Mouse (Mus musculus): ENCODE measurements around the gene Ergic2. TPM values are rescaled to one million over a fixed set of nuclear protein-coding genes. Genes with fewer than 3 reads are reported as not detected.
"Not testable (repeated sequence)": the region's sequence is repeated elsewhere in the genome, so short reads cannot be mapped to it uniquely, and the experiment has no call there.

The Ergic2 gene
- polyA plus RNA-seq, 1 experiment from 2014 or later, result 219 TPM

- Histone ChIP-seq H3K36me3 (ENCODE audit: control insufficient read depth, insufficient read depth, low read length) (peaks cover 45% of the 10 kb centered on the region), H3K27ac (ENCODE audit: low read length) (no peak overlapping the region), H3K4me3 (ENCODE audit: low read length) (no peak overlapping the region), H3K9me3 (ENCODE audit: control insufficient read depth, low read length) (no peaks in the 10 kb centered on the region), H3K4me2 (ENCODE audit: low read depth, low read length) (no peak overlapping the region), H3K4me1 (replicated peaks; ENCODE audit: control insufficient read depth, insufficient read depth, low read length) (no peaks in the 10 kb centered on the region), H3K9ac (ENCODE audit: low read length) (no peak overlapping the region), H3K27me3 (ENCODE audit: control insufficient read depth, insufficient read depth, low read depth, low read length) (no peaks in the 10 kb centered on the region)
- no peak for ATAC-seq (ENCODE audit: low read depth)
- 93% methylated on average over 1 of the region's 1 CpGs for WGBS
These were observed 26.5 kb downstream of the Ergic2 start for GRCm38 (mm10) chr6:148185694-148186093.

GRCm38 (mm10) chr6:148172904-148173303 lies 39.3 kb downstream of the Ergic2 start:
- Histone ChIP-seq H3K9me3 (ENCODE audit: control insufficient read depth, low read length) (no peaks in the 10 kb centered on the region), H3K9ac (ENCODE audit: low read length) (no peak overlapping the region), H3K36me3 (ENCODE audit: control insufficient read depth, insufficient read depth, low read length) (no peaks in the 10 kb centered on the region), H3K4me2 (ENCODE audit: low read depth, low read length) (no peak overlapping the region), H3K4me3 (ENCODE audit: low read length) (no peak overlapping the region), H3K27ac (ENCODE audit: low read length) (no peak overlapping the region), H3K27me3 (ENCODE audit: control insufficient read depth, insufficient read depth, low read depth, low read length) (no peaks in the 10 kb centered on the region), H3K4me1 (replicated peaks; ENCODE audit: control insufficient read depth, insufficient read depth, low read length) (no peaks in the 10 kb centered on the region)
- 59% methylated on average over 3 of the region's 3 CpGs for WGBS
- no peak for ATAC-seq (ENCODE audit: low read depth)

- not testable (repeated sequence) for H3K4me3 ChIP-seq (ENCODE audit: low read length); ATAC-seq (ENCODE audit: low read depth); H3K4me2 ChIP-seq (ENCODE audit: low read depth, low read length); H3K4me1 ChIP-seq (replicated peaks; ENCODE audit: control insufficient read depth, insufficient read depth, low read length); H3K36me3 ChIP-seq (ENCODE audit: control insufficient read depth, insufficient read depth, low read length); H3K27ac ChIP-seq (ENCODE audit: low read length); H3K27me3 ChIP-seq (ENCODE audit: control insufficient read depth, insufficient read depth, low read depth, low read length); H3K9ac ChIP-seq (ENCODE audit: low read length); H3K9me3 ChIP-seq (ENCODE audit: control insufficient read depth, low read length)
- 54% methylated on average over 4 of the region's 4 CpGs for WGBS
These were observed 59.9 kb downstream of the Ergic2 start for GRCm38 (mm10) chr6:148152305-148152704.

GRCm38 (mm10) chr6:148142421-148142820 lies 69.8 kb downstream of the Ergic2 start:
- WGBS, result 84% methylated on average over 1 of the region's 1 CpGs
- ATAC-seq (ENCODE audit: low read depth), result no peak
- no peak overlapping the region for H3K4me2 ChIP-seq (ENCODE audit: low read depth, low read length)
- no peaks in the 10 kb centered on the region for H3K4me1 ChIP-seq (replicated peaks; ENCODE audit: control insufficient read depth, insufficient read depth, low read length)
- no peaks in the 10 kb centered on the region for H3K36me3 ChIP-seq (ENCODE audit: control insufficient read depth, insufficient read depth, low read length)
- no peak overlapping the region for H3K27ac ChIP-seq (ENCODE audit: low read length)
- no peaks in the 10 kb centered on the region for H3K27me3 ChIP-seq (ENCODE audit: control insufficient read depth, insufficient read depth, low read depth, low read length)
- H3K9me3 ChIP-seq (ENCODE audit: control insufficient read depth, low read length), result peaks cover 4% of the 10 kb centered on the region; the same call in 1 of the 2 replicates
- no peak overlapping the region for H3K9ac ChIP-seq (ENCODE audit: low read length)
- H3K4me3 ChIP-seq (ENCODE audit: low read length), result no peak overlapping the region

- no peak for ATAC-seq (ENCODE audit: low read depth)
- no peak overlapping the region for H3K9ac ChIP-seq (ENCODE audit: low read length)
- H3K27me3 ChIP-seq (ENCODE audit: control insufficient read depth, insufficient read depth, low read depth, low read length), result no peaks in the 10 kb centered on the region
- no peak overlapping the region for H3K4me3 ChIP-seq (ENCODE audit: low read length)
- no peaks in the 10 kb centered on the region for H3K36me3 ChIP-seq (ENCODE audit: control insufficient read depth, insufficient read depth, low read length)
- 80% methylated on average over 5 of the region's 5 CpGs for WGBS
- H3K4me1 ChIP-seq (replicated peaks; ENCODE audit: control insufficient read depth, insufficient read depth, low read length), result no peaks in the 10 kb centered on the region
- H3K4me2 ChIP-seq (ENCODE audit: low read depth, low read length), result no peak overlapping the region
- no peak overlapping the region for H3K27ac ChIP-seq (ENCODE audit: low read length)
- peaks cover 4% of the 10 kb centered on the region; the same call in 1 of the 2 replicates for H3K9me3 ChIP-seq (ENCODE audit: control insufficient read depth, low read length)
These were observed 70.3 kb downstream of the Ergic2 start for GRCm38 (mm10) chr6:148141874-148142273.

GRCm38 (mm10) chr6:148139288-148139995 lies 72.7 kb downstream of the Ergic2 start:
- no peak overlapping the region for H3K27ac ChIP-seq (ENCODE audit: low read length)
- H3K9ac ChIP-seq (ENCODE audit: low read length), result no peak overlapping the region
- ATAC-seq (ENCODE audit: low read depth), result no peak
- no peaks in the 10 kb centered on the region for H3K4me1 ChIP-seq (replicated peaks; ENCODE audit: control insufficient read depth, insufficient read depth, low read length)
- H3K27me3 ChIP-seq (ENCODE audit: control insufficient read depth, insufficient read depth, low read depth, low read length), result no peaks in the 10 kb centered on the region
- peaks cover 4% of the 10 kb centered on the region; the same call in 1 of the 2 replicates for H3K9me3 ChIP-seq (ENCODE audit: control insufficient read depth, low read length)
- no peak overlapping the region for H3K4me3 ChIP-seq (ENCODE audit: low read length)
- H3K4me2 ChIP-seq (ENCODE audit: low read depth, low read length), result no peak overlapping the region
- 83% methylated on average over 6 of the region's 6 CpGs for WGBS
- H3K36me3 ChIP-seq (ENCODE audit: control insufficient read depth, insufficient read depth, low read length), result no peaks in the 10 kb centered on the region

GRCm38 (mm10) chr6:148135769-148136382 lies 76.3 kb downstream of the Ergic2 start:
- ATAC-seq (ENCODE audit: low read depth), result peak; percentile 68; the same call in 1 of the 2 replicates
- Histone ChIP-seq H3K9ac (ENCODE audit: low read length) (no peak overlapping the region), H3K36me3 (ENCODE audit: control insufficient read depth, insufficient read depth, low read length) (no peaks in the 10 kb centered on the region), H3K27ac (ENCODE audit: low read length) (no peak overlapping the region), H3K4me2 (ENCODE audit: low read depth, low read length) (no peak overlapping the region), H3K4me1 (replicated peaks; ENCODE audit: control insufficient read depth, insufficient read depth, low read length) (no peaks in the 10 kb centered on the region), H3K27me3 (ENCODE audit: control insufficient read depth, insufficient read depth, low read depth, low read length) (no peaks in the 10 kb centered on the region), H3K9me3 (ENCODE audit: control insufficient read depth, low read length) (no peaks in the 10 kb centered on the region), H3K4me3 (ENCODE audit: low read length) (no peak overlapping the region)
- 24% methylated on average over 9 of the region's 9 CpGs for WGBS

DNA sequence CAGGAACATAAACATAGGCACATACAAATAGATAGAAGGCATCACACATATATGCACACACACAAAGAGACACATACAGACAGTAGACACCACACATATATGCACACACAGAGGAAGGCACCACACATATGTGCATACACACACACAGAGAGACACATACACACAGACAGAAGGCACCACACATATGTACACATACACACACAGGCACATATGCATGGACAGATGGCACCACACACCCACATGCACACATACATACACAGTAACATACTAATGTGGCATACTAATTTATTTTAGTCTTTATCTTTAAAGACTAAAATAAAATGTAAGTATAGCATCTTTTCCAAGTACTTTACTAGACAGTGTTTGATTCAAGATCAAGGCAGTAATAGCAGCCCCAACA lies 78.6 kb downstream of the Ergic2 start:
- Histone ChIP-seq H3K4me1 (replicated peaks; ENCODE audit: control insufficient read depth, insufficient read depth, low read length) (no peaks in the 10 kb centered on the region), H3K36me3 (ENCODE audit: control insufficient read depth, insufficient read depth, low read length) (no peaks in the 10 kb centered on the region), H3K27me3 (ENCODE audit: control insufficient read depth, insufficient read depth, low read depth, low read length) (no peaks in the 10 kb centered on the region), H3K9me3 (ENCODE audit: control insufficient read depth, low read length) (no peaks in the 10 kb centered on the region), H3K4me2 (ENCODE audit: low read depth, low read length) (no peak overlapping the region), H3K4me3 (ENCODE audit: low read length) (no peak overlapping the region), H3K27ac (ENCODE audit: low read length) (no peak overlapping the region), H3K9ac (ENCODE audit: low read length) (no peak overlapping the region)
- no peak for ATAC-seq (ENCODE audit: low read depth)

- 76% methylated on average over 10 of the region's 10 CpGs for WGBS
- no peaks in the 10 kb centered on the region for H3K4me1 ChIP-seq (replicated peaks; ENCODE audit: control insufficient read depth, insufficient read depth, low read length)
- no peaks in the 10 kb centered on the region for H3K9me3 ChIP-seq (ENCODE audit: control insufficient read depth, low read length)
- no peaks in the 10 kb centered on the region for H3K36me3 ChIP-seq (ENCODE audit: control insufficient read depth, insufficient read depth, low read length)
- H3K9ac ChIP-seq (ENCODE audit: low read length), result no peak overlapping the region
- no peak for ATAC-seq (ENCODE audit: low read depth)
- H3K4me2 ChIP-seq (ENCODE audit: low read depth, low read length), result no peak overlapping the region
- no peak overlapping the region for H3K4me3 ChIP-seq (ENCODE audit: low read length)
- no peaks in the 10 kb centered on the region for H3K27me3 ChIP-seq (ENCODE audit: control insufficient read depth, insufficient read depth, low read depth, low read length)
- no peak overlapping the region for H3K27ac ChIP-seq (ENCODE audit: low read length)
These were observed 79.9 kb downstream of the Ergic2 start for GRCm38 (mm10) chr6:148132314-148132713.

Data from lung, embryonic 16.5 days (tissue).